Mouse (Mus musculus): ENCODE data around the gene Rtn4rl2. TPM values are rescaled to one million over a fixed set of nuclear protein-coding genes. Genes with fewer than 3 reads are reported as not detected.

The Rtn4rl2 gene
- polyA plus RNA-seq, 1 experiment from 2014 or later: 3.0 TPM

DNA sequence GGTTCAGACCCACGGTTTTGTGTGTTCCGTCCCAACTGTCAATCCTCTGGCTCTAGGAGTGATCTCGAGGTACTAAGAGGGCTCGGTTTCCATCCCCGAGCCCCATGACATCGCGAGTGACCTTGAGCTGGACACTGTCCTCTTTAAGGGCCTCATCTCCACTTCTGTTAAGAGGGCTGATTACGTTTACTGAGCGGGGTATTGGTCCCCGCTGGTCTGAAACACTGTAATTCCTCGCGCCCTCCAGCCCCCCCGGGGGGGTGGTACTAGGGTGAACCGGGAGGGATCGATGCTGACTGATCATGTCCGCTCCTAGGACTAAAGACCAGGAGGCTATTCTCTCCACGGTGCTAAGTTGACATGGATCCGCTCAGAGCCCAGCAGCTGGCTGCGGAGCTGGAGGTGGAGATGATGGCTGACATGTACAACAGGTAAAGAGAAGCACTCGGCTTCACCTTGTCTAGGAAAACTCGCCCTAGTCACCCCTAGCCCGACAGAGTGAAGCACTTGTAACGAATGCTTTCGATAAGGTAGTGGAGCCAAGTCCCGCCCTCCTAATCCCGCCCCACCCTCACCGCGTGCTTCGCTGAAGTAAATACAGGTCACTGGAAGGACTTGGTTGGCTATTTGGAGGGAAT, 59.1 kb downstream of the Rtn4rl2 start:
- no peak; the same call in 1 of the 2 replicates for ATAC-seq
- Histone ChIP-seq H3K27ac (ENCODE audit: low read depth, low read length) (peak overlapping the region; percentile 45; the same call in 1 of the 2 replicates), H3K9me3 (ENCODE audit: control insufficient read depth, low read length) (no peaks in the 10 kb centered on the region), H3K9ac (ENCODE audit: low read depth, low read length) (peak overlapping the region; percentile 78), H3K27me3 (replicated peaks; ENCODE audit: control insufficient read depth, insufficient read depth, low read length) (no peaks in the 10 kb centered on the region), H3K4me2 (ENCODE audit: low read length) (peak overlapping the region; percentile 96), H3K4me3 (ENCODE audit: low read length) (peak overlapping the region; percentile 84), H3K4me1 (ENCODE audit: control insufficient read depth, insufficient read depth, low read depth, low read length) (peaks cover 9% of the 10 kb centered on the region), H3K36me3 (ENCODE audit: control insufficient read depth, insufficient read depth, low read length) (peaks cover 2% of the 10 kb centered on the region; the same call in 1 of the 2 replicates)
- WGBS: under 1% methylated on average over 29 of the region's 29 CpGs

GRCm38 (mm10) chr2:84826488-84827282, 59.8 kb downstream of the Rtn4rl2 start, which contains the start of gene Timm10:
TSS of gene Timm10 (plus strand) at chr2:84826997.
- Histone ChIP-seq H3K4me1 (ENCODE audit: control insufficient read depth, insufficient read depth, low read depth, low read length) (peaks cover 9% of the 10 kb centered on the region), H3K4me3 (ENCODE audit: low read length) (peak within 1 kb of the TSS; percentile 84), H3K4me2 (ENCODE audit: low read length) (peak within 1 kb of the TSS; percentile 96), H3K9ac (ENCODE audit: low read depth, low read length) (peak within 1 kb of the TSS; percentile 78), H3K9me3 (ENCODE audit: control insufficient read depth, low read length) (no peaks in the 10 kb centered on the region), H3K36me3 (ENCODE audit: control insufficient read depth, insufficient read depth, low read length) (peaks cover 2% of the 10 kb centered on the region; the same call in 1 of the 2 replicates), H3K27me3 (replicated peaks; ENCODE audit: control insufficient read depth, insufficient read depth, low read length) (no peaks in the 10 kb centered on the region), H3K27ac (ENCODE audit: low read depth, low read length) (peak within 1 kb of the TSS; percentile 45)
- ATAC-seq: peak; percentile 96
- WGBS: under 1% methylated on average over 34 of the region's 34 CpGs

- no peak overlapping the region for H3K4me2 ChIP-seq (ENCODE audit: low read length)
- WGBS: 43% methylated on average over 2 of the region's 2 CpGs
- H3K9ac ChIP-seq (ENCODE audit: low read depth, low read length): no peak overlapping the region
- peaks cover 8% of the 10 kb centered on the region for H3K4me1 ChIP-seq (ENCODE audit: control insufficient read depth, insufficient read depth, low read depth, low read length)
- no peak for ATAC-seq
- H3K36me3 ChIP-seq (ENCODE audit: control insufficient read depth, insufficient read depth, low read length): no peaks in the 10 kb centered on the region
- H3K27me3 ChIP-seq (replicated peaks; ENCODE audit: control insufficient read depth, insufficient read depth, low read length): peaks cover 2% of the 10 kb centered on the region; the same call in 1 of the 2 replicates
- no peaks in the 10 kb centered on the region for H3K9me3 ChIP-seq (ENCODE audit: control insufficient read depth, low read length)
- no peak overlapping the region for H3K4me3 ChIP-seq (ENCODE audit: low read length)
- no peak overlapping the region for H3K27ac ChIP-seq (ENCODE audit: low read depth, low read length)
Measured at GRCm38 (mm10) chr2:84823237-84823636, 63.3 kb downstream of the Rtn4rl2 start.

DNA sequence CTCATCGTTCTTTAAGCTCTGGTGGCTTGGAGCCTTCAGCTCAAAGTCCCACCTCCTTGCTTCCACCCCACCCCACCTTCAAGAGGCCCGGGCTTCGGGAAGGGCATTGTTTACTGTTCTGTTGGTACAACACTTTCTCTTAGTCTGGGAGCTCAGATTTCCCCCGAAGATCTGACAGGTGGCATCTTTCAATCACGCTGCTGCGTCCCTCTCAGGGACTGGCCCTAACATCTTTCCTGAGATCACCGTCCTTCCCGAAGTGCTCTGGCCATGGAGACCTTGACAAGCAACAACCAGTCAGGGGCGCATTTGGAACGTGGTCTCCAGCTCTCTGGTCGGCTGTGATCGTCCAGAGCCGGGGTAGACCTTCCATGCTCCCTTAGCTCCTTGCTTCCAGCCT, 64.0 kb downstream of the Rtn4rl2 start, which contains the start of gene Smtnl1:
TSS of gene Smtnl1 (minus strand) at position 101 of the 400 bp plus-strand sequence.
- WGBS: 70% methylated on average over 13 of the region's 13 CpGs
- H3K9me3 ChIP-seq (ENCODE audit: control insufficient read depth, low read length): no peaks in the 10 kb centered on the region
- no peak for ATAC-seq

More for the DNA sequence above, 64.0 kb downstream of the Rtn4rl2 start, which contains the start of gene Smtnl1:
- Histone ChIP-seq H3K4me2 (ENCODE audit: low read length) (no peak within 1 kb of the TSS), H3K4me3 (ENCODE audit: low read length) (no peak within 1 kb of the TSS), H3K27me3 (replicated peaks; ENCODE audit: control insufficient read depth, insufficient read depth, low read length) (peaks cover 2% of the 10 kb centered on the region; the same call in 1 of the 2 replicates), H3K27ac (ENCODE audit: low read depth, low read length) (no peak within 1 kb of the TSS), H3K4me1 (ENCODE audit: control insufficient read depth, insufficient read depth, low read depth, low read length) (peaks cover 2% of the 10 kb centered on the region), H3K36me3 (ENCODE audit: control insufficient read depth, insufficient read depth, low read length) (no peaks in the 10 kb centered on the region), H3K9ac (ENCODE audit: low read depth, low read length) (no peak within 1 kb of the TSS)

Small RNA genes within 50 kb of the gene (microRNA-seq; reads per million reads assigned to microRNA genes)
- not detected for gene Gm24332

Other genes starting within 250 kb of the Rtn4rl2 start
- 24.4 and 31.8 TPM in 2 replicates for gene Ctnnd1, start 235.9 kb downstream of the Rtn4rl2 start, polyA plus RNA-seq (2015; fragmentation: Nextera tagmentation; extraction: Ambion mirVana)
- gene Btbd18, start 227.6 kb downstream of the Rtn4rl2 start, polyA plus RNA-seq (2015; fragmentation: Nextera tagmentation; extraction: Ambion mirVana): 0.26 and 0.44 TPM in 2 replicates
- 184 and 198 TPM in 2 replicates for gene Selenoh, start 215.9 kb downstream of the Rtn4rl2 start, polyA plus RNA-seq (2015; fragmentation: Nextera tagmentation; extraction: Ambion mirVana)
- gene Gm28635, start 208.7 kb downstream of the Rtn4rl2 start, polyA plus RNA-seq (2015; fragmentation: Nextera tagmentation; extraction: Ambion mirVana): not detected in 2 replicates
- 50.7 and 51.3 TPM in 2 replicates for gene Med19, start 208.3 kb downstream of the Rtn4rl2 start, polyA plus RNA-seq (2015; fragmentation: Nextera tagmentation; extraction: Ambion mirVana)
- 342 and 364 TPM in 2 replicates for gene Tmx2, start 207.6 kb downstream of the Rtn4rl2 start, polyA plus RNA-seq (2015; fragmentation: Nextera tagmentation; extraction: Ambion mirVana)
- 15.2 and 18.2 TPM in 2 replicates for gene Zdhhc5, start 171.5 kb downstream of the Rtn4rl2 start, polyA plus RNA-seq (2015; fragmentation: Nextera tagmentation; extraction: Ambion mirVana)
- gene Clp1, start 159.4 kb downstream of the Rtn4rl2 start, polyA plus RNA-seq (2015; fragmentation: Nextera tagmentation; extraction: Ambion mirVana): 18.7 and 20.5 TPM in 2 replicates
- 16.9 and 19.9 TPM in 2 replicates for gene Ypel4, start 152.7 kb downstream of the Rtn4rl2 start, polyA plus RNA-seq (2015; fragmentation: Nextera tagmentation; extraction: Ambion mirVana)
- 4.9 and 6.7 TPM in 2 replicates for gene Gm19426, start 143.1 kb downstream of the Rtn4rl2 start, polyA plus RNA-seq (2015; fragmentation: Nextera tagmentation; extraction: Ambion mirVana)
- 40.8 and 42.3 TPM in 2 replicates for gene Serping1, start 111.3 kb downstream of the Rtn4rl2 start, polyA plus RNA-seq (2015; fragmentation: Nextera tagmentation; extraction: Ambion mirVana)
- 26.1 and 27.8 TPM in 2 replicates for gene Ube2l6, start 87.9 kb downstream of the Rtn4rl2 start, polyA plus RNA-seq (2015; fragmentation: Nextera tagmentation; extraction: Ambion mirVana)
- gene Smtnl1, start 64.1 kb downstream of the Rtn4rl2 start, polyA plus RNA-seq (2015; fragmentation: Nextera tagmentation; extraction: Ambion mirVana): not detected in 2 replicates
- 76.5 and 83.2 TPM in 2 replicates for gene Timm10, start 59.7 kb downstream of the Rtn4rl2 start, polyA plus RNA-seq (2015; fragmentation: Nextera tagmentation; extraction: Ambion mirVana)
- gene Slc43a1, start 47.9 kb downstream of the Rtn4rl2 start, polyA plus RNA-seq (2015; fragmentation: Nextera tagmentation; extraction: Ambion mirVana): 1.5 and 1.6 TPM in 2 replicates
- 5.4 and 5.7 TPM in 2 replicates for gene Slc43a3, start 49.9 kb upstream of the Rtn4rl2 start, polyA plus RNA-seq (2015; fragmentation: Nextera tagmentation; extraction: Ambion mirVana)
- 0.45 TPM in 1 of 2 replicates, not detected in the other for gene Prg2, start 93.8 kb upstream of the Rtn4rl2 start, polyA plus RNA-seq (2015; fragmentation: Nextera tagmentation; extraction: Ambion mirVana)
- gene Prg3, start 101.5 kb upstream of the Rtn4rl2 start, polyA plus RNA-seq (2015; fragmentation: Nextera tagmentation; extraction: Ambion mirVana): not detected in 2 replicates
- gene Ssrp1, start 150.5 kb upstream of the Rtn4rl2 start, polyA plus RNA-seq (2015; fragmentation: Nextera tagmentation; extraction: Ambion mirVana): 156 and 166 TPM in 2 replicates
- gene P2rx3, start 150.8 kb upstream of the Rtn4rl2 start, polyA plus RNA-seq (2015; fragmentation: Nextera tagmentation; extraction: Ambion mirVana): 8.0 and 11.2 TPM in 2 replicates
- 19.6 and 29.8 TPM in 2 replicates for gene Tnks1bp1, start 161.3 kb upstream of the Rtn4rl2 start, polyA plus RNA-seq (2015; fragmentation: Nextera tagmentation; extraction: Ambion mirVana)
- 23.9 and 33.7 TPM in 2 replicates for gene Aplnr, start 249.5 kb upstream of the Rtn4rl2 start, polyA plus RNA-seq (2015; fragmentation: Nextera tagmentation; extraction: Ambion mirVana)

Measured in hindbrain, embryonic 16.5 days (tissue).